Mouse (Mus musculus) lung, postnatal 4 days (tissue): ENCODE measurements at regions not wholly inside any gene's neighbourhood (a gene's known extent, or its start where the extent isn't known, plus 50 kb on each side); places are given as distances from the start of the nearest gene placed in this dataset.

Source experiments
- DNase-seq, 2 experiments: peaks; one replicate each; pipeline ENCODE4 v3.0.0; 2021

DNA sequence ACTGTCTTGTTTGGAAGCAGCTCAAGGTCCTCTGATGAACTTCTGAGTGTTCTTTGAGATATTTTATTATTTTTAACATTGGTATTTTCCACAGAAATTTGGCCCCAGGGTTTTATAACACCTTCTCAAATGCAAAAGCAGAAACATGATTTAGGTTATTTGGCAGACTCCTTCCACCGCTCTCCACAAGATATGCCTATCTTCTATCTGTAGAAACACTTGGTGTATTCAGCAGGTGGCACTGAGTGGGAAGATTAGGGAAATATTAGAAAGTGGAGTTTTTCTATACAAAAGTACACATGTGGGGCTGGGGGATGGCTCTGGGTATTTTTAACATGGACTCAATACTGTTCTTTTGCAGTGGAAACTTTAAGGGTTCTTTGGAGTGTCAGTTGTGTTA, 475.3 kb downstream of the Dach1 start:
- DNase-seq = no peak

- DNase-seq = no peak
Measured at GRCm38 (mm10) chr14:97684617-97685016, 484.9 kb downstream of the Dach1 start.

GRCm38 (mm10) chr14:97667806-97668205, 501.8 kb downstream of the Dach1 start:
- no peak for DNase-seq

DNA sequence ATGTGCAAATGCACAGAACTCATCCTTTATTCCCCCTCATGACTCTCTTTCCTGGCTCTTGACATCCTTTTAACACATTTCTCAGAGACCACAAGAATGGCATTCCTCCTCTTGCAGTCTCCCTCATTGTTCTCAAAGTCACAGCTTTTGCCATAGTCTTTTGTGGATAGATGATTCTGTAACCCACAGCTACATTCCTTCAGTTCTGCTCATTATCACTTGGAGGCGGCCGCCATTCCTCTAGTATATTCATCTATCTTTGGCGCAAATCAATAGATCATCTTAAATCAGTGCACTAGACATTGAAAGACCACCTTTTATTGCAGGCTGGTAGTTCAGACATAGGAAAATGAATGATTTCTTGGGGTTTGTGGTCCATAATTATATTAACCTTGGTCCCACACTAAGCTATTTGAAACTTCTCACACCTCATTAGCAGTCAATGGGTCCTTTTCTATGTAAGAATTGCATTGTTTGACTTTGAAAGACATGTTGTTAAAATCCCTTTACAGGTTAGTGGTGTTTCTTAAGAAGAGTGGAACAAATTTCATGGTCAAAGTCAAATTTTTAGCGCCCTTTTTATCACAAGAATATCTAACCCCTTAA, 531.3 kb downstream of the Dach1 start:
- DNase-seq = no peak

- DNase-seq = no peak
Measured at GRCm38 (mm10) chr14:97611438-97611837, 558.1 kb downstream of the Dach1 start.

DNA sequence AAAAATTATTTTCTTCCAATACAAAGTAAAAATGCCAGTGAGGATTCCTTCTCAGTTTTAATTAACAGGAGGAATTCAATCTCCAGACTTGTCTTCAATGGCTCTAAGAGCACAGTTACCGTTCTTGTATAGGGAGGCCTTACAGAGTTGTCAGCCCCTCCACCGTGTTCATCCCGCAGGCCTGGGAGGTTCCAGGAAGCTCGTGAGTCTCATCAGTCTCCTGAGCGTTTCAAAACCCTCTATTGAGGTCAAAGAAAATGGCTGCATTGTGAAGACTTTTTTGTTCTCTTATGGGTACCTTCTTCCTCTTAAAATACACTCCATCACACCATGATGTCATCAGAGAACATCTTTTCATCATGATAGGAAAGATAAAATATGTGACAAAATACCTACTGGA, 572.9 kb downstream of the Dach1 start:
- DNase-seq = no peak

DNA sequence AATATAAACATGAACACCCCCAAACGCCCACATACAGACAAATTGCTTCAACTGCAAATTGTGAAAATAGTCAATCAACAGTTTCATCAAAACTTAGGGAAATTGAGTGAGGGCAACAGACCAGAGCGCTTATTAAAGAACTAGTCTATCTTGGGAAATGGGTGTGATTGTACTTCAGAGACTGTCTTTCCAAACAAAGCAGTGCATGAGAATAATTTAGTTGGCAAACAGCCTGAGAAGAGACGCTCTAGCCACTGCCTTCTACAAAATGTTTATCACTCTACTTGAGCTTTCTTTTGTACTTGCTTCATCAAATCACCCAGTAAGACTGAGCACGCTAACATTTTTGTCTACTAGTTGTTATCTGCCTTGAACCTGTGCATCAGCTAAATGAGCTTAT, 581.0 kb downstream of the Dach1 start:
- peak in 1 of 2 experiments; percentile 4 for DNase-seq

DNA sequence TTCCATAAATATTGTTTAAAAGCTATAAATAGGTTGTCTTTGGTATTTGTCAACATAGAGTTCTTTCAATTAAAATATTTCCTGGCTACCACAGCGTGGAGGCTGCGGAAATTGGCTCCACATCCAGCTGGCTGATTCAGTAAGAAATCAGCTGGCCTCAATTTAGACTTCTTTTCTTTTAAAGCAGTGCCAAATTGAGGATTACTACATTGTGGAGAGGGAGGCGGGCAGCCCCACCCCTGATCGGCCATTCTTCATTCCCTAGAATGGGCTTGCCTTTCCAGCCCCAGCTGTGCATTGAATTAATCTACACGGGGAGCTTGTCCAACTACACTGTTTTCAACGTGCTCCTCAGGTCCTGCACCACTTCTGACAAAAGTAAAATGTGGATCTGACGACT, 581.4 kb downstream of the Dach1 start:
- peak; percentile 46 to 82 for DNase-seq

DNA sequence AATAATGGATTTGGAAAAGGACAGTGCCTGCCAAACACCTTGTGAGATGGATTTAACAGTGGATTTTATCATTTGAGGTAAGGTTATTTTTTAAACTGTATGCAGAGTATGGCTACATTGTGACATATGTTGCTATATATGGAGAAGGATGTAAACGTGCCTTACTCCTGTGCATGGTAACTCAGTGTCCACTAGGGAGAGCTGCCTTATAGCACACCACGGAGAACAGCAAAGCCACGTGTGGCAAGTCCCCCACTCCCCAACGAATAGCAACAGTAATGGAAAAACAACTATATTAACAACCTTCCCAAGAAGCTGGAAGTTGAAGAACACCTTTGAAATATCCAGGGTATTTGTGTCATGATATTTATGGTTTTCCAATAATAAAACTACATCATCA, 582.6 kb downstream of the Dach1 start:
- DNase-seq = no peak

- no peak for DNase-seq
Measured at GRCm38 (mm10) chr14:97570274-97570673, 599.3 kb downstream of the Dach1 start.

- peak in 1 of 2 experiments; percentile 23 for DNase-seq
Measured at GRCm38 (mm10) chr14:97560121-97560907, 609.3 kb downstream of the Dach1 start.

- DNase-seq = peak; percentile 30 to 41
Measured at GRCm38 (mm10) chr14:97559559-97559958, 610.0 kb downstream of the Dach1 start.

- no peak for DNase-seq
Measured at GRCm38 (mm10) chr14:97558289-97558688, 611.3 kb downstream of the Dach1 start.

DNA sequence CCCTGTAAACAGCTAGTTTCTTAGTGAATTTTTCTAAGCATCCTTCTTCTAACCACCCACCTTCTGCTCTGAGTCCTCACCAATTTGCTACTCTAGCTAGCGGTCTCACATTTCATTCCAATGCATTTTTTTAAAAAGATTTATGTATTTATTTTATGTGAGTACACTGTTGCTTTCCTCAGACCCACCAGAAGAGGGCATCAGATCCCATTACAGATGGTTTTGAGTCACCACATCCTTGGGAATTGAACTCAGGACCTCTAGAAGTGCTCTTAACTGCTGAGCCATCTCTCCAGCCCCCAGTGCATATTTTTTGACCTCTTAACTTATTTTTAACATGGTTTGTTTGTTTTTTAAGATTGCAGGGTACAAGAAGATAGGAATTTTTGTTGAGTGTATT, 611.7 kb downstream of the Dach1 start:
- no peak for DNase-seq

GRCm38 (mm10) chr14:97546276-97546675, 623.3 kb downstream of the Dach1 start:
- DNase-seq = no peak

GRCm38 (mm10) chr14:97544307-97544706, 625.3 kb downstream of the Dach1 start:
- no peak for DNase-seq

GRCm38 (mm10) chr14:97537012-97537411, 632.6 kb downstream of the Dach1 start:
- no peak for DNase-seq

DNA sequence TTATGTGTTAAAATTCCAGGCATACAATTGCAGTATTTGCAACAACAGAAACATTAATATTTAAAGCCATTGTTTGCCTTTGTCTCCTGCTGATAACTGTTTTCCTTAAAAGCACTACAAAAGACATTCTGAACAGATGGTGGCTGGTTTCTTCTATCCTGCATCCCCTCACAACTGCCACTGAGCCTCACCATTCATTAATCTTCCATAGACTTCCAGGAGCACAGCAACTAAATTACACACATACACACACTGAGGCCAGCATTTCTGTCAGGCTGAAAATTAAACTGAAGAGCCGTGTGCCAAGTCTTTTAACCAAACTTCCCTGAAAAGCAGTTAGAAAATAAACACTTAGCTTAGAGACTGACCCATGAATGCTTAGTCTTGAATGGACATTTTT, 658.2 kb downstream of the Dach1 start:
- no peak for DNase-seq

GRCm38 (mm10) chr14:97489427-97490347, 679.9 kb downstream of the Dach1 start:
- DNase-seq = no peak

DNA sequence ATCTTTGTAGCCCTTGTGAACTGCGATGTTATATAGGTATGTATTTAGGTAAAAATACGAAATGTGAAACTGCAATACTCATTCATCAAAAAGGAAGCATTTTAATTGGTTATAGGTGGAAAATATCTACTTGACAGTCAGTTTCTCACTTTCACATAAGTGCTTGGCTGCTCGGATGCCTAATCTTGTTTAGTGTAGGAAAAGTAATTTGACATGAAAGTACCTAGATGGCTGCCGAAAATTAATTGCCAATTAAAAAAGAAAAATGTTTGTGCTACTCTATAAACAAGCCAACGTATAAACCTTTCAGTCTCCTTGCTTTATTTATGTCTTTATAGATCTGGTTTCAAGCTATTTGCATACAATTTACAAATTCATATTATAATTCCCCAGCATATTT, 691.3 kb downstream of the Dach1 start:
- no peak for DNase-seq

DNA sequence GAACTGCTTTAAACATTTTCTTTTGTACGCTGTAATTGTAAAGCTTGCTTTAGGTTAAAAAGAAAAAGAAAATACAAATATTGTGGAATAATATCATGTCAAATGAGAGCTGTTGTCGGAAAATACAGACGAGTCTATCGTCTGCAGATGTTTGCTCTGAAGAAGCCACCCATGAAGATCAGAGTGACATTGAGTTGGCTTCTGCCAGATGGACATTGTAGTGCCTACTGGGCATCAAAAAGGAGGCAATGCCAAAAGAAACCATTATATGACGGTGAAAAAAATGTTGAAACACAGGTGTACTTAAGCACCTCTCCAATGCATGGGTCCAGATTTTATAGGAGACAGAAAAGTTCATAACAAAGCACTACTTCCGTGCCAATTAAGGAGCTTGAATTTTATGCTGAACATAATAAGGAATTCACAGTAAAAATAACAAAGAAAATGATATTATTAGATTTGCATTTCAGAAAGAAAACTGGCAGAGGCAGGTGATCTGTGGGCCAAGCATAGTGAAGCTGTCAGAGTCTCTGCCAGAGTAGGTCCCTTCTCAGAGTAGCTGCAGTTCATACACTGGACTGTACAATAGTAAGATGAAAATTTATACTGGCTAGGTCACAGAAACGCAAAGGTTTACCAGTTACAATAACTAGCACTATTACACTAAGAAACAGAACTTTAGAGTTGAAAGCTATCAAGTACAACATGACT, 718.9 kb downstream of the Dach1 start:
- DNase-seq = no peak

- DNase-seq = no peak
Measured at GRCm38 (mm10) chr14:97448617-97449016, 720.9 kb downstream of the Dach1 start.

DNA sequence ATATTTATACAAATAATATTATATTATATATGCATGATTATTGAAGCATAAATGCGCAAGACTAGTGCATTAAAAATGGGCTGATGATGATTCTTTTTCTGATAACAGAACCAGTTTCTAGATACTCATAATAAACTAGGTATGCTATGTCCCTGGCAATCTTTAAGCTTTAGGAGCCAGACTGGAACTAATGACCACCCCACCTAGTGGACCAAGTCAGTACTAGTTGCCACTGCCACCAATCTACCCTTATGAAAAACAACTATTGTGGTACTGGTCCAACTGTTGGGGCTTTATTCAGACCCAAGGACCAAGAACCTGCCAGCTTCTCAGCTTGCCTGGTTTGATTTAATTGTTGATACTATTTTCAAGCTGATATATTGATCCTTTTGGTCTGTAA, 722.8 kb downstream of the Dach1 start:
- DNase-seq = no peak
